Mouse (Mus musculus): Measurements from ENCODE around the gene Stra6l. TPM values are rescaled to one million over a fixed set of nuclear protein-coding genes. Genes with fewer than 3 reads are reported as not detected.

The Stra6l gene
- polyA plus RNA-seq, 1 experiment from 2014 or later, result 0.47 TPM

DNA sequence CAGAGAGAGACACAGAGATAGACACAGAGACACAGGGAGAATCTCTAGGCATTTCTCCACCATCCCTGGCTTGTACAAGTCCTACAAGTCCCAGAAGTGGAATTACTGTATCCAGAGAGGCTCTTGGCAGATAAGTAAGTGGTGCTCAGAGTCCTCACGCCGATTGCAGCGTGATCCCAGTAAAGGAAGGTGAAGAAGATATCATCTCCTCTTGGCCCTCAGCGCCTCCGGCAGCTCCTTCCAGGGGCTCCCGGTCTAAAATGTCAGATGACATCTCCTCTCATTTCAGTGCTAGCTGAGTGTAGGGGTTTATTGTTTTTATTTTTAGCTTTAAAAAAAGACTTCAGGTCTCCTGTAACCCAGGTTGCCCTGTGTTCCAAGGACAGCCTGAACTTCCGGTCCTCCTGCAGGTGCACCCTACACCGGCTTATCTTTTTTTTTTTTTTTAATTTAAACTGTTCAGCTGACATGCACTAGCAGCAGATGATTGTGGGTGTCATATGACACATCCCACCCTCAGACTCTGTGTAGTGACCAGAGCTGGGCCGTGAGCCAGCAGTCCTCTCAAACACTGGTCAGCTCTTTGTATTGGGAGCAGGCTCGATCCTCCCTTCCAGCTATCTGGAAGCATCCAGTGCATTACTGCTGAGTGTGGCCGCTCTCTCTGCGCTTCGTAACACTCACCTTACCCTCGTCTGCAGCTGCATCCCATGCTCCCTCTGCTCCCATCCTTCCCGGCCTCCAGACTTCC is 5.2 kb downstream of the Stra6l start:
- 62% methylated on average over 15 of the region's 15 CpGs for WGBS

DNA sequence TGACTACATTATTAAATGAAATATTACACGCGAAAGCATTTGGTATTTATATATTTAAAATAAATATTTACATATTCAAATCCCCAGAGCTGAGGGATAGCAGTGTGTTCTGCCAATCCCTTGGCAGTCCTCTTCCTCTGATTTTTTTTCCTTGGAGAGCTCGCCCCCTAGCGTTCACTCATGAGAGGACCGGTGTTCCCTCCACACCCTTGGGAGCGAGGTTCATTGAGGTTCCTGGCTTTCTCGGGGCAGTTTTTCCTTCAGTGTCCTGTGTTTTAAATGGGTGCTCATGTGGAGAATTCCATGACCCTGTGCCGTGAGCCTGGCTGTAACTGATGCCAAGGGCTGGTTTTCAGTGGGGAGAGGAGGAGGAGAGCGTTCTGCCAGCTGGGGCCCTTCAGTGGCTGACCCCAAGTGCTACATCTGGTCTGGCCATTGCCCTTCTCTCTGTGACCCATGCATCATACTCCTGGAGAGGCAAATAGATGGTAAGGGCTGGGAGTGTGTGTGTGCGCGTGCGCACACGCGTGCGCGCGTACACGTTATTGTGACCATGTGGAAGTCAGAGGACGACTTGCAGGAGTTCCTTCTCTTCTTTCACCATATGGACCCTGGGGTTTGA is 7.5 kb downstream of the Stra6l start:
- Histone ChIP-seq H3K27me3 (replicated peaks; ENCODE audit: control insufficient read depth, insufficient read depth, low read length) (no peaks in the 10 kb centered on the region), H3K9me3 (ENCODE audit: control insufficient read depth, low read length) (no peaks in the 10 kb centered on the region), H3K4me1 (ENCODE audit: control insufficient read depth, insufficient read depth, low read length) (no peaks in the 10 kb centered on the region), H3K36me3 (ENCODE audit: control insufficient read depth, insufficient read depth, low read length) (no peaks in the 10 kb centered on the region), H3K9ac (ENCODE audit: low read depth, low read length) (no peak overlapping the region), H3K4me2 (ENCODE audit: low read depth, low read length) (no peak overlapping the region), H3K4me3 (ENCODE audit: low read depth, low read length) (no peak overlapping the region), H3K27ac (replicated peaks; ENCODE audit: low read depth, low read length) (no peak overlapping the region)
- WGBS, result 45% methylated on average over 19 of the region's 19 CpGs
- peak; percentile 75 for DNase-seq (ENCODE audit: low spot score)
- ATAC-seq (ENCODE audit: low read depth), result peak; percentile 68; the same call in 1 of the 2 replicates

More for the DNA sequence above, 5.2 kb downstream of the Stra6l start:
- Histone ChIP-seq H3K4me1 (ENCODE audit: control insufficient read depth, insufficient read depth, low read length) (no peaks in the 10 kb centered on the region), H3K9me3 (ENCODE audit: control insufficient read depth, low read length) (no peaks in the 10 kb centered on the region), H3K27me3 (replicated peaks; ENCODE audit: control insufficient read depth, insufficient read depth, low read length) (no peaks in the 10 kb centered on the region), H3K4me2 (ENCODE audit: low read depth, low read length) (no peak overlapping the region), H3K27ac (replicated peaks; ENCODE audit: low read depth, low read length) (no peak overlapping the region), H3K9ac (ENCODE audit: low read depth, low read length) (no peak overlapping the region), H3K4me3 (ENCODE audit: low read depth, low read length) (no peak overlapping the region), H3K36me3 (ENCODE audit: control insufficient read depth, insufficient read depth, low read length) (no peaks in the 10 kb centered on the region)
- ATAC-seq (ENCODE audit: low read depth) (no peak), DNase-seq (ENCODE audit: low spot score) (no peak)

DNA sequence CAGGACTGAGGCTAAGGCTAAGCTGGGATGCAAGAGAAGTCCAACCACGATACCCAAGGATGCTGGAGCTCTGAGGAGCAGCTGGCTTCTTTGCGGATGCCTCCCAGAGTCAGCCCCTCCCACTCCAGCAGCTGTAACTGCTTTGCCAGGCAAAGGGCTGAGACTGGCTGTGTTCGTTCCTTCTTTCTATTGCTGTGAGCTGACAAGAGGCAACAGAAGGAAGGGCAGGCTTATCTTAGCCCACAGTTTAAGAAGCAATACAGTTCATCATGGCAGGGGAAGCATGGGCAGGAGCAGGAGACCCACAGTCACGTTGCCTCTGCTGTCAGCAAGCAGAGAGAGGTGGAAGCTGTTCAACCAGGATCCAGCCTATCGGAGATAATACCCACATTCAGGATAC is 12.7 kb downstream of the Stra6l start:
- WGBS, result 51% methylated on average over 5 of the region's 5 CpGs

DNA sequence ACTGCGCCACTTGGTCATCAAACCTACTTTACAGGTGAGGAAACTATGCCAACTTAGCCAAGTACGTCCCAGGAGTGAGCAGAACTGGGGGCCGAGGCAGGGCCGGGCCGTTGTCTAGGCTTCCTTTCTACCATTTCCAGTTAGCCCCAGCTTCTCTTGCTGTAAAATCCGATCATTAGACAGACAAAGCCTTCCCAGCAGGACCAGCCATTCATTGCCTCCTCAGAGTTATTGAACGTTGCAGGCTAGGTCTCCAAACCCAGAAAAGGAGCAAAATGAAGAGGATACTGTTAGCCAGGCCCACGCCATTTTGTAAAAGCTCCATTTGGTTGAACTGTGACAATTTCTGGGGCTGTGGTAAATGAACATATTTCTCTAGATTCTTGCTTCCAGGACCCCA is 19.0 kb downstream of the Stra6l start:
- 77% methylated on average over 8 of the region's 8 CpGs for WGBS

More for the DNA sequence above, 12.7 kb downstream of the Stra6l start:
- no peak overlapping the region for H3K4me2 ChIP-seq (ENCODE audit: low read depth, low read length)
- no peak overlapping the region for H3K9ac ChIP-seq (ENCODE audit: low read depth, low read length)
- H3K4me3 ChIP-seq (ENCODE audit: low read depth, low read length), result no peak overlapping the region
- H3K27me3 ChIP-seq (replicated peaks; ENCODE audit: control insufficient read depth, insufficient read depth, low read length), result no peaks in the 10 kb centered on the region
- H3K36me3 ChIP-seq (ENCODE audit: control insufficient read depth, insufficient read depth, low read length), result no peaks in the 10 kb centered on the region
- DNase-seq (ENCODE audit: low spot score), result peak; percentile 11
- H3K4me1 ChIP-seq (ENCODE audit: control insufficient read depth, insufficient read depth, low read length), result no peaks in the 10 kb centered on the region
- H3K9me3 ChIP-seq (ENCODE audit: control insufficient read depth, low read length), result no peaks in the 10 kb centered on the region
- no peak for ATAC-seq (ENCODE audit: low read depth)
- H3K27ac ChIP-seq (replicated peaks; ENCODE audit: low read depth, low read length), result no peak overlapping the region

DNA sequence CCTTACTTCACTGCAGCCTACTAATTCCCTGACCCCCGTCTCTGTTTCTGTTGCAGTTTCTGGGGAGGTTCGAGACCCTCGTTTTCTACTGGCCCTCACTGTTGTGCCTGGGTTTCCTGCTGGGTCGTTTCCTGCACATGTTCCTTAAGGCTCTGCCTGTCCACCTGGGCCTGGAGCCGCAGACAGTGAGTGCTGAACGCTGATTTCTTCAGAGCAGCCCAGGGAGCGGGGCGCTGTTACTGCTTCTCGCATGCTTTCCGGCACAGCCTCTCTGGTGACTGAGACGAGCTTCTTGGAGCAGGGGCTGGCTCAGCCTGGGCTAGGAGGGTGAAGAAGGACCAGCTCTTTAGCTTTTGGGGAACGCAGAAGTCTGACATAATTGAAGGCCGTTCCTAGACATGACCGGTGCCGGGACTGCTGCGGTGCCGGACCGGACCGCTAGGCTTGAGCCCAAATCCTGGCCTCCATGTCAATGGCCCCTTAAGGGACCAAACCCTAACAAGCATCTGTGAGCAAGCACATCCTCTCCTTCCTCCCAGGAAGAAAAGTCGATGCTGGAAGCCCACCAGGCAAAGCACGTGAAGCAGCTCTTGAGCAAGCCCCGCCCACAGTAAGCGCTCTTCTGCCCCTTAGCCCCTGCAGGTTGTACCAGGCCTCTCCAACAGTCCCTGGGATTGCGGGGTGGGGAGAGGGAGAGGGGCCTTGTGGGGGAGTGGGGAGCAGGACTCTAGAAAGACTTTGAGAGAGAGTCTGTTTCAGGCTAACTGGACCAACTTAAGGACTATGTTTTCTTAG is 20.8 kb downstream of the Stra6l start:
- ATAC-seq (ENCODE audit: low read depth) (0 out of 2 replicates have a peak, but pooled peaks have one; percentile 37), DNase-seq (ENCODE audit: low spot score) (no peak)
- Histone ChIP-seq H3K4me2 (ENCODE audit: low read depth, low read length) (peak overlapping the region; percentile 46), H3K27ac (replicated peaks; ENCODE audit: low read depth, low read length) (no peak overlapping the region), H3K9ac (ENCODE audit: low read depth, low read length) (0 out of 2 replicates have a peak overlapping the region, but pooled peaks have one; percentile 39), H3K36me3 (ENCODE audit: control insufficient read depth, insufficient read depth, low read length) (no peaks in the 10 kb centered on the region), H3K9me3 (ENCODE audit: control insufficient read depth, low read length) (no peaks in the 10 kb centered on the region), H3K4me3 (ENCODE audit: low read depth, low read length) (peak overlapping the region; percentile 5), H3K27me3 (replicated peaks; ENCODE audit: control insufficient read depth, insufficient read depth, low read length) (no peaks in the 10 kb centered on the region), H3K4me1 (ENCODE audit: control insufficient read depth, insufficient read depth, low read length) (0 out of 2 replicates have a peak, but pooled peaks cover 9% of the 10 kb centered on the region)
- 15% methylated on average over 24 of the region's 24 CpGs for WGBS

More for the DNA sequence above, 19.0 kb downstream of the Stra6l start:
- ATAC-seq (ENCODE audit: low read depth) (no peak), DNase-seq (ENCODE audit: low spot score) (no peak)
- H3K36me3 ChIP-seq (ENCODE audit: control insufficient read depth, insufficient read depth, low read length), result no peaks in the 10 kb centered on the region
- H3K27ac ChIP-seq (replicated peaks; ENCODE audit: low read depth, low read length), result no peak overlapping the region
- no peaks in the 10 kb centered on the region for H3K9me3 ChIP-seq (ENCODE audit: control insufficient read depth, low read length)
- H3K4me2 ChIP-seq (ENCODE audit: low read depth, low read length), result no peak overlapping the region
- no peaks in the 10 kb centered on the region for H3K27me3 ChIP-seq (replicated peaks; ENCODE audit: control insufficient read depth, insufficient read depth, low read length)
- H3K4me3 ChIP-seq (ENCODE audit: low read depth, low read length), result no peak overlapping the region
- no peak overlapping the region for H3K9ac ChIP-seq (ENCODE audit: low read depth, low read length)
- H3K4me1 ChIP-seq (ENCODE audit: control insufficient read depth, insufficient read depth, low read length), result 0 out of 2 replicates have a peak, but pooled peaks cover 9% of the 10 kb centered on the region

DNA sequence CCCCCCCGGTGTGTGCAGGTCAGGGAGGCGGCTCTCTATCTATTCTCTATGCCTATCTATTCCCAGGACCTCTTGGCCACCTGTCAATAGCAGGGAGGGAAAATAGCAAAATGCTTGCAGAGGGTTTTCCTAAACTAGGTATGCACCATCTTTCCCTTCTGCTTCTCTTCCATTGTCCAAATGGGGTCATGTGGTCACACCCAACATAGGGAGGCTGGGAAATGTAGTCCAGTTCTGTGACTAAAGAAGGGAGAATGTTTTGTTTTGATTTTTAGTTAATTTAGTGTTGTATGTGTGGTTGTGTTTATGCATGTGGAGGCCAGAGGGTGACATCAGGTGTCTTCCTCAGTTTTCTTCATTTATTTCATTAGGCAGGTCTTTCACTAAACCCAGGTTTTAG is 23.7 kb downstream of the Stra6l start:
- no peak for ATAC-seq (ENCODE audit: low read depth)
- WGBS, result 100% methylated on average over 1 of the region's 2 CpGs
- H3K4me1 ChIP-seq (ENCODE audit: control insufficient read depth, insufficient read depth, low read length), result 0 out of 2 replicates have a peak, but pooled peaks cover 9% of the 10 kb centered on the region
- H3K9me3 ChIP-seq (ENCODE audit: control insufficient read depth, low read length), result no peaks in the 10 kb centered on the region
- H3K4me3 ChIP-seq (ENCODE audit: low read depth, low read length), result no peak overlapping the region
- H3K27me3 ChIP-seq (replicated peaks; ENCODE audit: control insufficient read depth, insufficient read depth, low read length), result no peaks in the 10 kb centered on the region
- no peak overlapping the region for H3K9ac ChIP-seq (ENCODE audit: low read depth, low read length)
- no peak overlapping the region for H3K27ac ChIP-seq (replicated peaks; ENCODE audit: low read depth, low read length)
- no peaks in the 10 kb centered on the region for H3K36me3 ChIP-seq (ENCODE audit: control insufficient read depth, insufficient read depth, low read length)
- H3K4me2 ChIP-seq (ENCODE audit: low read depth, low read length), result no peak overlapping the region
- DNase-seq (ENCODE audit: low spot score), result no peak

DNA sequence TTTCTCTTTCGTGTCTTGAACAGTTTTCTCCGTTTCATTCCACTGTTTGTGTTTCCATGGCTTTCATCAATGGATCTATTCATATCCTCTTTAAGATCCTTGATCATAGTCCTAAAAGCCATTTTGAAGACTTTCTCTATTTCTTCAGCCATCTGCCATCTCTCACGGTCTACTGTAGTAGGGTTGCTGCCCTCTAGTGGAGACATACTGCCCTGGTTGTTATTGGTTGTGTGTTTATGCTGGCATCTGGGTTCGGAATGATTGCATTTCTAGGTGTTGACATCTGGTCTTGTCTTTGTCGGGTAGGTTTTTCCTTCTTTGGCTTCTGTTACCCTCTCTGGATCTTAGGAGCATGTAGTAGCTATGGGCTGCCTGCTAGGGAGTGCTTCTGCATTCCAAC is 30.5 kb downstream of the Stra6l start:
- Histone ChIP-seq H3K4me2 (ENCODE audit: low read depth, low read length) (no peak overlapping the region), H3K9me3 (ENCODE audit: control insufficient read depth, low read length) (no peaks in the 10 kb centered on the region), H3K27me3 (replicated peaks; ENCODE audit: control insufficient read depth, insufficient read depth, low read length) (no peaks in the 10 kb centered on the region), H3K36me3 (ENCODE audit: control insufficient read depth, insufficient read depth, low read length) (no peaks in the 10 kb centered on the region), H3K27ac (replicated peaks; ENCODE audit: low read depth, low read length) (no peak overlapping the region), H3K4me3 (ENCODE audit: low read depth, low read length) (no peak overlapping the region), H3K4me1 (ENCODE audit: control insufficient read depth, insufficient read depth, low read length) (no peaks in the 10 kb centered on the region), H3K9ac (ENCODE audit: low read depth, low read length) (no peak overlapping the region)
- DNase-seq (ENCODE audit: low spot score) (peak; percentile 59), ATAC-seq (ENCODE audit: low read depth) (no peak)
- WGBS, result 40% methylated on average over 5 of the region's 5 CpGs

DNA sequence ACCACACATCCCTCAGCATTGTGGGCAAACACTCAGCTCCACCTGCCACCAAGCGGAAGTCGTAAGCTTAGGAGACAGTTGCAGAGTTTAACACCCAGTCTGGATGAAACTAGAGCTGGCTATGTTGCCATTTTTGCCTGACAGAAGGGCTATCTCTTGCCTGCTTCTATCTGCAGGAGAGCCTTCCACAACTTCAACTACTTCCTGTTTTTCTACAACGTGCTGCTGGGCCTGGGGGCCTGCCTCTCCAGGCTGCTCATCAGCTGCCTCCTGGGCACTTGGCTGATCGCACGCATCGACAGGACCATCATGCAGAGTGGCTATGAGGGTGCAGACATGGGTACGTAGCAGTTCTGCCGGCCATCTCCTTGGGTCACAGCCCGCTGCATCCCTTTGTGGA is 34.1 kb downstream of the Stra6l start:
- WGBS, result 77% methylated on average over 9 of the region's 9 CpGs
- ATAC-seq (ENCODE audit: low read depth), result no peak
- Histone ChIP-seq H3K4me1 (ENCODE audit: control insufficient read depth, insufficient read depth, low read length) (no peaks in the 10 kb centered on the region), H3K27me3 (replicated peaks; ENCODE audit: control insufficient read depth, insufficient read depth, low read length) (no peaks in the 10 kb centered on the region), H3K9ac (ENCODE audit: low read depth, low read length) (no peak overlapping the region), H3K36me3 (ENCODE audit: control insufficient read depth, insufficient read depth, low read length) (no peaks in the 10 kb centered on the region), H3K27ac (replicated peaks; ENCODE audit: low read depth, low read length) (no peak overlapping the region), H3K4me3 (ENCODE audit: low read depth, low read length) (no peak overlapping the region), H3K4me2 (ENCODE audit: low read depth, low read length) (no peak overlapping the region), H3K9me3 (ENCODE audit: control insufficient read depth, low read length) (no peaks in the 10 kb centered on the region)
- DNase-seq (ENCODE audit: low spot score), result no peak
